Mouse (Mus musculus) E14TG2a.4 (cell line): Measurements from ENCODE around the gene Slc8a2.

Experiments used
- CTCF ChIP-seq: conservative IDR thresholded peaks from 2 replicates; pipeline ENCODE4 v1.5.1; 2014; ENCODE audit warnings: low read length
- NANOG ChIP-seq: IDR thresholded peaks from 2 replicates; pipeline ENCODE4 v1.6.1; 2014; ENCODE audit warnings: borderline replicate concordance, low read length, mixed read lengths
- POU5F1 ChIP-seq: IDR thresholded peaks from 2 replicates; pipeline ENCODE4 v1.6.1; 2014; ENCODE audit warnings: low read length, borderline replicate concordance

- no peak for TF ChIP-seq CTCF
- no peak for TF ChIP-seq POU5F1
- TF ChIP-seq NANOG: no peak
These were observed 77.9 kb downstream of the Slc8a2 start for GRCm38 (mm10) chr7:16207496-16207895.
